Mouse (Mus musculus) kidney, postnatal 36 days (tissue): ENCODE data around the gene Crhr1.
"Not testable (repeated sequence)": the region's sequence is repeated elsewhere in the genome, so short reads cannot be mapped to it uniquely, and the experiment has no call there.

Source experiments
- DNase-seq, 2 experiments: peaks; one replicate each; pipeline ENCODE4 v3.0.0; 2021 to 2022; ENCODE audit warnings: mixed read lengths in 2 of 2

Crhr1 gene

GRCm38 (mm10) chr11:104203271-104203670, 70.6 kb downstream of the Crhr1 start:
- DNase-seq = no peak

- no peak for DNase-seq
Measured at GRCm38 (mm10) chr11:104206573-104206972, 73.9 kb downstream of the Crhr1 start.

GRCm38 (mm10) chr11:104209041-104209440, 76.4 kb downstream of the Crhr1 start:
- DNase-seq = no peak

GRCm38 (mm10) chr11:104211251-104211650, 78.6 kb downstream of the Crhr1 start:
- DNase-seq = no peak

DNA sequence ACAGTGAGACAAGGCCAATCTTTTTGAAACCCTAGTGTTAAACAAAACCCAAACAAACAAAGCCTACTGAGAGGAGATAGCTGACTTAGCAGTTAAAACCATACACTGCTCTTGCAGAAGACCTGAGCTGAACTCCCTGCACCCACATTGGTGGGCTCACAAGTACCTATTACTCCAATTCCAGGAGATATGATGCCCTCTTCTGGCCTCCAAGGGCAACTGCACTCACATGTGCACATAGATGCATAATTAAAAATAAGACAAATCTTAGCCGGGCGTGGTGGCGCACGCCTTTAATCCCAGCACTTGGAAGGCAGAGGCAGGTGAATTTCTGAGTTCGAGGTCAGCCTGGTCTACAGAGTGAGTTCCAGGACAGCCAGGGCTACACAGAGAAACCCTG, 81.5 kb downstream of the Crhr1 start:
- not testable (repeated sequence) for DNase-seq

GRCm38 (mm10) chr11:104218075-104218474, 85.4 kb downstream of the Crhr1 start:
- DNase-seq = no peak

- no peak for DNase-seq
Measured at GRCm38 (mm10) chr11:104220291-104220690, 87.6 kb downstream of the Crhr1 start.

GRCm38 (mm10) chr11:104221751-104222150, 89.1 kb downstream of the Crhr1 start:
- DNase-seq = no peak

- DNase-seq = no peak
Measured at GRCm38 (mm10) chr11:104223301-104223700, 90.6 kb downstream of the Crhr1 start.
